Mouse (Mus musculus) cerebellum, adult 11-12 months (tissue): ENCODE data around the gene Gm45015.
"Not testable (repeated sequence)": the region's sequence is repeated elsewhere in the genome, so short reads cannot be mapped to it uniquely, and the experiment has no call there.

Experiments used
- DNase-seq: peaks from one replicate; pipeline ENCODE4 v3.0.0; 2022

The Gm45015 gene

GRCm38 (mm10) chrX:73336740-73337139 is at the start of gene Gm45015:
Gm45015 (minus strand) TSS chrX:73336840.
- no peak for DNase-seq

DNA sequence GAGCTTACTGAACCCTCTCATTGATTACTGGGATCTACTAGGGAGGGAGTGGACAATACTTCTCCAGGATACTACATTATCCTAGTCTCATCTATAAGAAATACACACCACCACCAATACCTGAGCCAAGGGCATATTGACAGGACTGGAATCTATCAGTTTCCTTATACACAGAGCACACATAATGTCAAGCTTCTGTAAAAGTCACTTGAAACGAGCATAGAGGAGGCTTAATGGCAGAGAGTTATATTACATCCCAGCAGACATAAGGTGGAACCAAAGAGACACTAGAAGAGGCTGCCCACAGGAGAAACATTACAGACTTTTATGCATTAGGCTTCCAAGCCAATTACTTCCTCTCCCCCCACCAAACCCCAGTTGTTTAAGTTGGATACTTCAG is 48.3 kb upstream of the Gm45015 start:
- no peak for DNase-seq

GRCm38 (mm10) chrX:73384419-73384818 is 47.8 kb upstream of the Gm45015 start:
- no peak for DNase-seq

DNA sequence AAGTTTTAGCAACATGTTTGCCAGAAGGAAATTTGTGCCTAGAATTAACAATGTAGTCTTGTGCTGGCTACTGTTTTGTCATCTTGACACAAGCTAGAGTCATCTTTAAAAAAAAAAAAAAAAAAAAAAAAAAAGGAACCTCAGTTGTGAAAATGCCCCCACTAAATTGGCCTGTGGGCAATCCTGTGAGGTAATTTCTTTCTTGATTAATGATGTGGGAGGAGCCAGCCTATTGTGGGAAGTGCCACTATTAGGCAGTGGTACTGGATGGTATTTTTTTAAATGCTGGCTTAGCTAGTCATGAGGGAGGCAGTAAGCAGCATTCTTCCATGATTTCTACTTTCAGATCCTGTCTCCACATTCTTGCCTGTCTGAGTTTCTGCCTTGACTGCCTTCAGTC is 26.7 kb upstream of the Gm45015 start:
- no peak for DNase-seq

DNA sequence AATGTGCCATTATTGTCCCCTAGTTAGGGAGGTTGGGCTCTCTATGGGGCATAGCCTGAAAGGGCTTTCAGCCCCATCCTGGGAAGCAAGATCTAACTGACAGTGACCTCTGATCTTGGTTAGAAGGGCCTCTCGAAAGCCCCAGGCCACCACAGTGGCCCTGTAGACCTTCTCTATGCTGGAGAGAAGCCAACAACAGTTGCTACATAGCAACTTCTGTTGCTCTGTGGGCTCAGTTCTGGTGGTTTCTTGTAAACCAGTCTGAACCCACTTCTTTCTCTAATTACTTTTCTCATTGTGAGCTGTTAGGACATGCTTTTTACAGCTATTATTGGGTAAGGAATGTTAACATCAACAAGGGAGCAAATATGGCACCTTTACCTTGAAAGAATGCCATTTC is 20.1 kb upstream of the Gm45015 start:
- no peak for DNase-seq

GRCm38 (mm10) chrX:73356163-73356562 is 19.5 kb upstream of the Gm45015 start:
- no peak for DNase-seq

GRCm38 (mm10) chrX:73344346-73344745 is 7.7 kb upstream of the Gm45015 start:
- DNase-seq: peak; percentile 32

DNA sequence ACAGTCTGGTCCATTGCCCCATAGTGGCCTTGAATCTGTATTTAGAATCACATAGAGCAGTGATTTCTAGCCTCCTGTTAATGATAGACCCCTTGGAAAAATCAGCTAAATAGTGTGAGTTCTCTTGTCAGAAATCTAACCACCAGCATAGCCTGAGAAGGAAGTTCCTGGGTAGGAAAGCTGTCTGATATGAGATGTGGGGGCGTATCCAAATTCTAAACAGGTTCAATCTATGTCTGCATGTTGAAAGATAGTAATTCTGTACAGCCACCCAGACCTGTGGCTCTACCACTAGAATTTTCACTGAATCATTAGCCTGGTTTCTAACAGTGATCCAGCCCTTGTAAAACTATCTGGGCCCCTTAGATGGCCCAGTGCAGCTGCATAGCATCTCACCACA is 7.2 kb upstream of the Gm45015 start:
- DNase-seq: no peak

DNA sequence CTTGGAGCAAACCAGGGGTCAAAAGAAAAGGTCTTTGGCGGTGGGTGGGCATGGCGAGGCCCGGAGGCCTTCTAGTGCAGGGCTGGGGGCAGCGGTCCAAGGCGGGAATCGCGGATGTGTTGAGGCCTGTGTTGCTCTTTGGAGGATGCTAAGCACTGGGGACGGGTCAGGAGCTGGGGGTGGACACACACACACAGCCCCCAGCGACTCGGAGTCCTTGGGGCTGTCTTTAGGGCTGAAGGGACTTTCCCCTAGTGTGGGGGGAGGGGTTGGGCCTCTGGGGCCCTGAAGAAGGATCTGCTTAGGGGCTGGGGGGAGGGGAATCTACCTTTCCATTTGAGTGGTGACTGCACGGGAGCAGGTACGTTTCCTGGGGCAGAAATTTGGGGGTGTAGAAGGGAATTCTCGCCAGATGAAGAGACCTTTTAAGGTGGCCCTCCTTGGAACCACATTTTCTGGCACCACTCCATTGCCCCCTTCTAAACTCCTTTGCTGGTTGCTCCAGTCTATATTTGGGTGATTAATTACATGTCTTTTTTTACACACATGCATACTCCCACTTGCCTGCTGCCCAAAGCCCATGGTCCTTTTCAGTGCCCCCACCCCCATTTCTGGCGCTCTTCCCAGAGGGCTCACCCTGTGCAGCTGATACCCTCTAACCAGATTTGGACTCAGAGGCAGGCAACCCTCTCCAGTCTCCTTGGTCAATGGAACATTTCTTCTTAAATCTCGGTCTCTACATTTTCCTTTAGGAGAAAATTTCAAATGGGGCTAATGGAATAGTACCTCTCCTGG is 6.5 kb upstream of the Gm45015 start:
- peak; percentile 34 for DNase-seq

DNA sequence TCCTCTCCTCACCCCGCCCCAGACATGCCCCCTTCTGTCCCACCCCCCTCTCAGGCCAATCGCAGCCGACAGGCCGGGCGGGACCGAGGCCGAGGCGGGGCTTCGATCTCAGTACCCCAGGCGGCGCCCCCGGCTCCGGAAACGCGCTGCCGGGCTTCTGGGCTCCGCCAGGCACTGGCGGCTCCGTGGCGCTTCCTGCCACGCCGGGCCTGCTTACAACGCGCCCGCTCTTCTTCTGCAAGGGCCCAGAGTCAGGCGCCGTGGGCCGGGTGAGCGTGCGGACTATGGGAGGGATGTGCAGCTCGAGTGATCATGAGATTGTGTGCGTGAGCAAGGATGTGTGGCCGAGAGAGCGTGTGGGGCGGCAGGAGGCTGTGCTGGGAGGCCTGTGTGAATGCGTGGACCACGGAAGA is 5.8 kb upstream of the Gm45015 start, which contains the start of gene Zfp275:
Gene Zfp275 (plus strand): TSS at position 139 of the 413 bp plus-strand sequence.
- DNase-seq: peak; percentile 76

DNA sequence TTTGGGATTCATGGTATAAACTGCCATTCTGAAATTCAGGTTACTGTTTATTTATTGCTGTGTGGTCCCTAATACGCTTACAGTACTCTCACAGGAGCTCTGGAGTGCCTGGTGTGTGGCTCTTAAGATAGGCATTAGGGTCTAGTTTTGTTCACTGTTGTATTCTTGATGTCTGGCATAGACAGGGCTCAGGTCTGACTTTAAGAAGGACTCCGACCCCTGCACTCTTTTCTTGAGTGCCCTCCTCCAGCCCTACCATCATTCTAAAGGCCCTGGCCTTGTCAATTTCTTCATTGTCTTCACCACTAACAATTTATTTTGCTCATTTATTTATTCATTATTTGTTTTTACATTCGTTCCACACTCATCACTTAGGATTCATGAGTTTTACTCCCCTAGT is 5.4 kb upstream of the Gm45015 start:
- peak; percentile 6 for DNase-seq

GRCm38 (mm10) chrX:73341473-73341872 is 4.8 kb upstream of the Gm45015 start:
- no peak for DNase-seq

GRCm38 (mm10) chrX:73333548-73333947 is 3.1 kb downstream of the Gm45015 start:
- DNase-seq: no peak

DNA sequence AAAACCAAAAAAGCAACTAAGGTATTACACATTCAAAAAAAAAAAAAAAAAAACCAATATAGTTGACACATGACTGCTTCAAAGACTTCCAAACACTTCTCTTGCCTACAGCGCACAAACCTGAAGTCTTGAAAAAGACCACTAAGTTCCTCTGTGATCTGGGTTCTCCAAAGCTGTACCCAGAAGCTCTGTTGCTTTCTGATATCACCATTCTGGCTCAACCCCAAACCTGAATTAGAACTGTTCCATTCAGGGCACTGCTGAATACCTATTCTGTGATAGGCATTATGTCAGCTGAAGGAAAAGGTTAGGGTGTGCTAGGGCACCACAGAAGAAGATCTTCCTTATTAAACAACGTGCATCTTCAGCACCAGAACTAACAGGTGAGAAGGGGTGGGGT is 9.4 kb downstream of the Gm45015 start:
- no peak for DNase-seq

GRCm38 (mm10) chrX:73321029-73321428 is 15.6 kb downstream of the Gm45015 start:
- no peak for DNase-seq

GRCm38 (mm10) chrX:73312522-73312921 is 24.1 kb downstream of the Gm45015 start:
- no peak for DNase-seq

DNA sequence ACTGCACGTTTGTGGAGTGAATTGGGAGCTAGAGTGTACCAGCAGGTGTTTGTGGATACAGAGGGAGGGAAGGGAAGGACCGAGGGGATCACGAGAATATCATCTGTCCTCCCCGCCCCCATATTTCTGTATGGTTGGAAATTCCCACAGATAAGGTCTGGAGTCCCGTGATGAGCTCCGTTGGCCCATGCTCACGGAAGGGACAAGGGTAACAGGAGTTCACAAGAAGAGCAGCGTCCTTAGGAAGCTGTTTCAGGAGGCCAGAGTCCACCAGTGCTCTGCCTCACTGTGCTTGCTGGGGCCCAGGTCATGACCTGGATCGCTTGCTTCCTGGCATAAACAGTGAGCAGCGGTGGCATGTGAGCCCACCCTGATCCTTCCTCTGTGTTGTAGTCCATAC is 40.9 kb downstream of the Gm45015 start:
- DNase-seq: not testable (repeated sequence)

DNA sequence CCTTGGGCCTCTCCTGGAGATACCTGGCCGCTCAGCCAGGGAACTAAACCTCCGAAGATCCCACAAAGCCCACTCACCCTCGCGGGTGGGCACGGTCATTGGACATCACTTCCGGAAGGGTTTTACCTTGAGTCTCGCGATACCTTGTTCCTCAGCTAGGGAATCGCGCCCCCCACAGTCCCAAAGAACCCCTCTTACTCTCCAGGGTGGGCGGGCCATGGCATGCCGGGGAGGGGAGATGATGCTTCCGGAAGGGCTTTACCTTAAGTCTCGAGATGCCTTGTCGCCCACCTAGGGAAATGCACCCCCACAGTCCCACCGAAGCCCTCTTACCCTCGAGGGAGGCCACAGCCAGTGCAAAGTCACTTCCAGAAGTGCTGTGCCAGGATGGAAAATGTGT is 43.8 kb downstream of the Gm45015 start, which contains the start of the genes Xlr5a and Xlr5c:
Gene Xlr5a (minus strand): TSS at position 101 of the 400 bp plus-strand sequence.
Gene Xlr5c (minus strand): TSS at position 101 of the 400 bp plus-strand sequence.
- DNase-seq: not testable (repeated sequence)
